Mouse (Mus musculus) erythroblast, embryonic 14.5 days (primary cell): ENCODE data around the gene Acsm3.

Source experiments
- GATA1 ChIP-seq: IDR thresholded peaks from 2 replicates; pipeline ENCODE4 v1.6.1; 2012; ENCODE audit warnings: low read length, inconsistent platforms, mixed read lengths
- TAL1 ChIP-seq: IDR thresholded peaks from 3 replicates; pipeline ENCODE4 v1.6.1; 2012; ENCODE audit warnings: low read length, inconsistent platforms, mixed read lengths

DNA sequence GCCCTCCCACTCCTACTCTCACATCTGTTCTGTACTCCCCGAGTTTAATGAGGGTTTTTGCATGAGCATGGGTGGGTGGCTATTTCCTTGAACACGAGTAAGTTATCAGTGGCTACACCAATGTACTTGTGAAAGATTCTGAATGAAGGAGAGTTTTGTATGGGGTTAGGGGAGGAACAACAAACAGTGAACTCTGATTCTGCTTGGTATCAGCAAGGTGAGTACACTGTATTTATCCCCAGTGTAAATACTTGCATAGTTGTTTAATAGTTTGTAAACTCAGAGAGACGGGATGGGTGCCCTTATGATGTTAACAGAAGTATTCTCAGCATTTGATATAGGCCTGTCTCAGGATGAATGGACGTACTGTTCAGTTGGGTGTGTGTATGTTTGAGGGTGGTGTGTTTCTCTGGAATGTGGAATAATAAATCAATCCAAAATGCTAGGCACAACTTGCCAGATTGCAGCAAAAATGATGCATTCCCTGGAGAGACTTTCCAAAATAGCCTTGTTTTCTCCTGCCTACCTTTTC is 1.5 kb downstream of the Acsm3 start:
- TF ChIP-seq TAL1 (no peak), GATA1 (no peak)
